Mouse (Mus musculus) stomach, postnatal 0 days (tissue): ENCODE results near the gene Trim17.

Experiments used
- CTCF ChIP-seq: IDR thresholded peaks from 2 replicates; pipeline ENCODE4 v1.5.1; 2016; ENCODE audit warnings: antibody characterized with exemption, low read depth, mild to moderate bottlenecking, moderate library complexity
- EP300 ChIP-seq: optimal IDR thresholded peaks from 2 replicates; pipeline ENCODE3; 2016; ENCODE audit warnings: antibody characterized with exemption

DNA sequence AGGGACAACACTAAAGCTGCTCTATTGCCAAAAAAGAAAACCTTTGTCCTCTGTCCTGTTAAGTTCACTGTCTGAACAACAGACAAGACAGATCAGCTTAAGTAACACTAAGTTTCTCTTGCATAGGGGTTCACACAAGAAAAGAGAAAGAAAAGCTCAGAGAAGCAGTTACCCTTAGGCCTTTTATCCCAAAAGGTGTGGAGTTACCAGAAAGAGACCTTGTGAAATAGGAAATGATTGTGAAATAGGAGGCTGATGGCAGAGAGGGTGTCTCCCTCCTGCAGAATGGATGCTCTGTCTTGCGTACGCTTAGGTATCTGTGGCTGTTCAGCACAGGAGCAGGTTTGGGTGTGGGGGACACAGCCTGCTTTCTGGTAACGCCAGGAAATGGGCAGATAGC lies 24.7 kb downstream of the Trim17 start:
- TF ChIP-seq EP300 (no peak), CTCF (no peak)
